ENCODE assay signal across 15 mouse cellular contexts in genomic region chr1:86346851-86347715, GRCm38 (mm10). TPM values are rescaled to one million over a fixed set of nuclear protein-coding genes. Genes with fewer than 3 reads are reported as not detected.
DNase-seq lines count a peak whose midpoint lies in the region; ATAC-seq and TF ChIP-seq lines count a peak whose summit lies in the region.
"Had no signal": no experiment of that assay in that cellular context is flagged by ENCODE, and none has a peak within 500 bp of the region (broad histone marks: within the 10 kb centered on the region; RNA-seq: fewer than 3 reads in every experiment).

No protein-coding gene starts in this region.

- DNase-seq in kidney, adult 2 months = peak; percentile 17
- no peak for DNase-seq in kidney, adult 8-10 months
- DNase-seq in midbrain, embryonic 11.5 days (ENCODE audit: low spot score, missing footprints) = peak; percentile 81
- no peak for DNase-seq in stomach, postnatal 0 days (ENCODE audit: low spot score)
- DNase-seq in urinary bladder, adult 2 months (ENCODE audit: low spot score) = no peak
- DNase-seq: cerebellum, postnatal 25 days; kidney, adult 11 months; kidney, postnatal 4 days; lung, adult 18-20 months had no signal

- peaks cover 16% of the 10 kb centered on the region for H3K36me3 ChIP-seq in kidney, adult 2 months (ENCODE audit: control insufficient read depth, insufficient read depth, low read length)
- H3K36me3 ChIP-seq in midbrain, embryonic 11.5 days (ENCODE audit: control insufficient read depth, insufficient read depth, low read length) = peaks cover 26% of the 10 kb centered on the region
- peaks cover 27% of the 10 kb centered on the region for H3K36me3 ChIP-seq in midbrain, embryonic 16.5 days (ENCODE audit: control insufficient read depth, insufficient read depth, low read length)
- H3K36me3 ChIP-seq in ES-Bruce4 (ENCODE audit: control insufficient read depth, insufficient read depth, low read length, poor library complexity, severe bottlenecking) = peaks cover 57% of the 10 kb centered on the region
- H3K36me3 ChIP-seq in stomach, postnatal 0 days (ENCODE audit: control insufficient read depth, insufficient read depth, low read length) = peaks cover 23% of the 10 kb centered on the region; the same call in 1 of the 2 replicates

- H3K4me1 ChIP-seq in kidney, adult 2 months (ENCODE audit: control insufficient read depth, insufficient read depth, low read length) = peaks cover 5% of the 10 kb centered on the region; the same call in 1 of the 2 replicates
- H3K4me1 ChIP-seq in midbrain, embryonic 11.5 days (ENCODE audit: control insufficient read depth, insufficient read depth, low read length) = no peaks in the 10 kb centered on the region
- H3K4me1 ChIP-seq in midbrain, embryonic 16.5 days (ENCODE audit: control insufficient read depth, insufficient read depth, low read length) = no peaks in the 10 kb centered on the region
- H3K4me1 ChIP-seq in ES-Bruce4 (ENCODE audit: control insufficient read depth, insufficient read depth, low read length) = no peaks in the 10 kb centered on the region
- no peaks in the 10 kb centered on the region for H3K4me1 ChIP-seq in stomach, postnatal 0 days (replicated peaks; ENCODE audit: control insufficient read depth, insufficient read depth)
- H3K4me1 ChIP-seq: embryonic facial prominence, embryonic 12.5 days; heart, embryonic 15.5 days had no signal

- no peak overlapping the region for H3K4me2 ChIP-seq in midbrain, embryonic 11.5 days
- no peak overlapping the region for H3K4me2 ChIP-seq in midbrain, embryonic 16.5 days (ENCODE audit: low read length)
- no peak overlapping the region for H3K4me2 ChIP-seq in stomach, postnatal 0 days (replicated peaks; ENCODE audit: low read depth)
- H3K4me2 ChIP-seq: embryonic facial prominence, embryonic 12.5 days; heart, embryonic 15.5 days had no signal

- H3K27me3 ChIP-seq in kidney, adult 2 months (replicated peaks; ENCODE audit: control insufficient read depth, insufficient read depth, low read length) = no peaks in the 10 kb centered on the region
- no peaks in the 10 kb centered on the region for H3K27me3 ChIP-seq in midbrain, embryonic 11.5 days (ENCODE audit: control insufficient read depth, insufficient read depth, low read length)
- no peaks in the 10 kb centered on the region for H3K27me3 ChIP-seq in midbrain, embryonic 16.5 days (ENCODE audit: control insufficient read depth, insufficient read depth, low read depth, low read length)
- no peaks in the 10 kb centered on the region for H3K27me3 ChIP-seq in ES-Bruce4 (ENCODE audit: control insufficient read depth, insufficient read depth, low read length, poor library complexity, severe bottlenecking)
- no peaks in the 10 kb centered on the region for H3K27me3 ChIP-seq in stomach, postnatal 0 days (ENCODE audit: control insufficient read depth, insufficient read depth, low read length)
- H3K27me3 ChIP-seq: embryonic facial prominence, embryonic 12.5 days; heart, embryonic 15.5 days had no signal

- no peaks in the 10 kb centered on the region for H3K9me3 ChIP-seq in midbrain, embryonic 11.5 days (ENCODE audit: control insufficient read depth, low read length)
- no peaks in the 10 kb centered on the region for H3K9me3 ChIP-seq in midbrain, embryonic 16.5 days (replicated peaks; ENCODE audit: control insufficient read depth, low read length, poor library complexity, severe bottlenecking)
- H3K9me3 ChIP-seq in ES-Bruce4 (replicated peaks; ENCODE audit: control insufficient read depth, insufficient read depth, low read length, poor library complexity, severe bottlenecking) = no peaks in the 10 kb centered on the region
- H3K9me3 ChIP-seq in stomach, postnatal 0 days (ENCODE audit: control insufficient read depth, low read length) = no peaks in the 10 kb centered on the region
- H3K9me3 ChIP-seq: embryonic facial prominence, embryonic 12.5 days; G1E; heart, embryonic 15.5 days had no signal

- no peak for ATAC-seq in midbrain, embryonic 11.5 days (ENCODE audit: low FRiP score)
- ATAC-seq in midbrain, embryonic 16.5 days = no peak
- ATAC-seq in stomach, postnatal 0 days (ENCODE audit: low FRiP score, low TSS enrichment) = no peak
- ATAC-seq: activated CD4-positive, CD25-positive, alpha-beta regulatory T cell, adult 4 months had no signal

- TF ChIP-seq CTCF in kidney, adult 2 months (conservative IDR thresholded peaks at IDR 0.05; ENCODE audit: insufficient read depth, insufficient read length, low read depth, low read length) = no peak
- no peak for TF ChIP-seq CTCF in ES-Bruce4 (IDR thresholded peaks at IDR 0.05; ENCODE audit: low read depth, low read length)
- peak; percentile 41 for TF ChIP-seq CTCF in stomach, postnatal 0 days (IDR thresholded peaks at IDR 0.05; ENCODE audit: low read depth)

- no peak overlapping the region for H3K4me3 ChIP-seq in kidney, adult 2 months (ENCODE audit: insufficient read depth, low read depth, low read length)
- H3K4me3 ChIP-seq in midbrain, embryonic 11.5 days (ENCODE audit: low read depth, low read length) = no peak overlapping the region
- no peak overlapping the region for H3K4me3 ChIP-seq in midbrain, embryonic 16.5 days (ENCODE audit: low read depth, low read length)
- no peak overlapping the region for H3K4me3 ChIP-seq in ES-Bruce4 (ENCODE audit: low read depth, low read length)
- no peak overlapping the region for H3K4me3 ChIP-seq in stomach, postnatal 0 days (ENCODE audit: low read depth, low read length)
- H3K4me3 ChIP-seq: embryonic facial prominence, embryonic 12.5 days; heart, embryonic 15.5 days had no signal

- TF ChIP-seq POLR2A in kidney, adult 2 months (IDR thresholded peaks at IDR 0.05; ENCODE audit: low read depth, low read length) = no peak
- TF ChIP-seq POLR2A in ES-Bruce4 (IDR thresholded peaks at IDR 0.05; ENCODE audit: insufficient read depth, low read length) = no peak

- 81% methylated on average over 3 of the region's 3 CpGs for WGBS in kidney, adult 2 months
- 86% methylated on average over 3 of the region's 3 CpGs for WGBS in midbrain, embryonic 11.5 days
- WGBS in midbrain, embryonic 16.5 days = 89% methylated on average over 3 of the region's 3 CpGs
- 95% methylated on average over 3 of the region's 3 CpGs for WGBS in stomach, postnatal 0 days

- no peak for TF ChIP-seq EP300 in ES-Bruce4 (IDR thresholded peaks at IDR 0.05; ENCODE audit: insufficient read depth, low read depth, low read length)
- TF ChIP-seq EP300 in stomach, postnatal 0 days (optimal IDR thresholded peaks at IDR 0.05) = no peak

- no peak overlapping the region for H3K9ac ChIP-seq in midbrain, embryonic 11.5 days (ENCODE audit: low read length)
- no peak overlapping the region for H3K9ac ChIP-seq in midbrain, embryonic 16.5 days (ENCODE audit: low read depth, low read length)
- no peak overlapping the region for H3K9ac ChIP-seq in ES-Bruce4 (ENCODE audit: low read depth, poor library complexity, severe bottlenecking)
- no peak overlapping the region for H3K9ac ChIP-seq in stomach, postnatal 0 days (ENCODE audit: low read length)
- H3K9ac ChIP-seq: embryonic facial prominence, embryonic 12.5 days; heart, embryonic 15.5 days had no signal

- no peak overlapping the region for H3K27ac ChIP-seq in kidney, adult 2 months (ENCODE audit: insufficient read depth, low read depth, low read length)
- no peak overlapping the region for H3K27ac ChIP-seq in midbrain, embryonic 11.5 days (ENCODE audit: low read depth, low read length)
- no peak overlapping the region for H3K27ac ChIP-seq in midbrain, embryonic 16.5 days (ENCODE audit: low read length)
- H3K27ac ChIP-seq in ES-Bruce4 (ENCODE audit: insufficient read depth, low read length) = peak overlapping the region; percentile 63
- H3K27ac ChIP-seq in stomach, postnatal 0 days (replicated peaks) = no peak overlapping the region
- H3K27ac ChIP-seq: embryonic facial prominence, embryonic 12.5 days; heart, embryonic 15.5 days had no signal

RNA-seq across cellular contexts. Expression of gene Ncl, which starts 12.1 kb away (rescaled TPM):
- polyA plus RNA-seq in kidney, adult 2 months (2012; rRNA removed) = 7.2 and 10.4 TPM in 2 replicates
- polyA plus RNA-seq in midbrain, embryonic 11.5 days (2014; fragmentation: Nextera tagmentation; extraction: Ambion mirVana) = 339 and 375 TPM in 2 replicates
- 195 and 213 TPM in 2 replicates for polyA plus RNA-seq in midbrain, embryonic 16.5 days (2015; fragmentation: Nextera tagmentation; extraction: Ambion mirVana)
- polyA plus RNA-seq in ES-Bruce4 (2011; ENCODE audit: insufficient read depth, insufficient read length, low read depth, missing spikeins) = 1,350 and 1,473 TPM in 2 replicates
- 198 and 202 TPM in 2 replicates for polyA plus RNA-seq in stomach, postnatal 0 days (2015; fragmentation: Nextera tagmentation; extraction: Ambion mirVana)
- 64.7 and 132 TPM in 2 replicates for polyA plus RNA-seq in urinary bladder, adult 2 months (2012; rRNA removed)

RNA-seq across cellular contexts. Expression of gene B3gnt7, which starts 44.5 kb away (rescaled TPM):
- 9.6 and 10.8 TPM in 2 replicates for polyA plus RNA-seq in kidney, adult 2 months (2012; rRNA removed)
- polyA plus RNA-seq in midbrain, embryonic 11.5 days (2014; fragmentation: Nextera tagmentation; extraction: Ambion mirVana) = 2.0 and 2.5 TPM in 2 replicates
- 9.0 and 10.8 TPM in 2 replicates for polyA plus RNA-seq in midbrain, embryonic 16.5 days (2015; fragmentation: Nextera tagmentation; extraction: Ambion mirVana)
- 54.9 and 55.3 TPM in 2 replicates for polyA plus RNA-seq in ES-Bruce4 (2011; ENCODE audit: insufficient read depth, insufficient read length, low read depth, missing spikeins)
- polyA plus RNA-seq in stomach, postnatal 0 days (2015; fragmentation: Nextera tagmentation; extraction: Ambion mirVana) = 9.3 and 10.9 TPM in 2 replicates
- polyA plus RNA-seq in urinary bladder, adult 2 months (2012; rRNA removed) = 1.4 and 2.3 TPM in 2 replicates
- polyA plus RNA-seq: G1E had no signal

Comparison
In these comparisons a context has a peak if more than half of its experiments do, and no peak if none do; other contexts are left out.
1. DNase-seq: peak in kidney, adult 2 months (single experiment) and midbrain, embryonic 11.5 days (single experiment); none in kidney, adult 8-10 months (0 of 2), stomach, postnatal 0 days (single experiment) and urinary bladder, adult 2 months (single experiment).